In the genomic region with DNA sequence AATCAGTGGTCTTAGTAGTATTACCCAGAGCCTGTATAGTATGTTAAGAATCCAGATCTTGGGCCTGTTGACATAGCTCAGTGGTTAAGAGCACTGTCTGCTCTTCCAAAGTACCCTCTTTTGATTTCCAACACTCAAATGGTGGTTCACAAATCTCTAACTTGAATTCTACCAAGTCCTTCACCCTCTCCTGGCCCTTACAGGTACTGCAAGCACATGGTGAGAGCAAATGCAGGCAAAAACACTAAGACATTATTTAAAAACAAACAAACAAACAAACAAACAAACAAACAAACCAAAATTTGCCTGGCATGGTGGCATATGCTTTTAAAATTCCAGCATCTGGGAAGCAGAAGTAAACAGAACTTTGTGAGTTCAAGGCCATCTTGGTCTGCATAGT, we compare ENCODE assay signal across 11 mouse cellular contexts. TPM values are rescaled to one million over a fixed set of nuclear protein-coding genes. Genes with fewer than 3 reads are reported as not detected.
DNase-seq lines count a peak whose midpoint lies in the region; ATAC-seq and TF ChIP-seq lines count a peak whose summit lies in the region.
"Had no signal": no experiment of that assay in that cellular context is flagged by ENCODE, and none has a peak within 500 bp of the region (broad histone marks: within the 10 kb centered on the region; RNA-seq: fewer than 3 reads in every experiment).

No protein-coding gene starts in this region.

- no peak for ATAC-seq in G1E (ENCODE audit: extremely low read depth, insufficient number of reproducible peaks, low FRiP score, poor library complexity, severe bottlenecking)
- no peak for ATAC-seq in forebrain, embryonic 15.5 days (replicated peaks)
- ATAC-seq: inflammation-experienced regulatory T-cells, adult 6 months had no signal

- no peaks in the 10 kb centered on the region for H3K9me3 ChIP-seq in G1E (replicated peaks)
- H3K9me3 ChIP-seq in forebrain, embryonic 15.5 days: no peaks in the 10 kb centered on the region
- H3K9me3 ChIP-seq: heart, embryonic 10.5 days; limb, embryonic 10.5 days had no signal

- no peak overlapping the region for H3K4me2 ChIP-seq in forebrain, embryonic 15.5 days (replicated peaks)

- H3K36me3 ChIP-seq in G1E (replicated peaks): peaks cover 8% of the 10 kb centered on the region
- no peaks in the 10 kb centered on the region for H3K36me3 ChIP-seq in forebrain, embryonic 15.5 days

- no peak for DNase-seq in left cerebral cortex, adult 2 months (ENCODE audit: extremely low spot score in 1 of 2, low spot score in 2 of 2)
- DNase-seq in left cerebral cortex, postnatal 10 days (ENCODE audit: extremely low spot score in 1 of 2, low spot score in 2 of 2): no peak
- DNase-seq in A20 (ENCODE audit: low read depth, low spot score) (peak; percentile 36), G1E (ENCODE audit: low spot score) (no peak)
- peak; percentile 20 for DNase-seq in induced T-regulatory cell, adult 2 months (ENCODE audit: low read depth)
- DNase-seq in kidney, postnatal 14 days: no peak
- DNase-seq: cerebellum, postnatal 25 days had no signal

- peak; percentile 28 for TF ChIP-seq CTCF in left cerebral cortex, adult 2 months (IDR thresholded peaks at IDR 0.05)
- peak; percentile 34; the same call in 1 of the 2 replicates for TF ChIP-seq CTCF in G1E (IDR thresholded peaks at IDR 0.05; ENCODE audit: low read depth, low read length)

- no peaks in the 10 kb centered on the region for H3K27me3 ChIP-seq in G1E (ENCODE audit: insufficient read depth, low read length)
- no peaks in the 10 kb centered on the region for H3K27me3 ChIP-seq in forebrain, embryonic 15.5 days

- H3K9ac ChIP-seq in forebrain, embryonic 15.5 days (replicated peaks): no peak overlapping the region

- H3K4me3 ChIP-seq in left cerebral cortex, adult 2 months: no peak overlapping the region
- no peak overlapping the region for H3K4me3 ChIP-seq in G1E (ENCODE audit: low read depth, low read length)
- no peak overlapping the region for H3K4me3 ChIP-seq in forebrain, embryonic 15.5 days
- H3K4me3 ChIP-seq: heart, embryonic 10.5 days; limb, embryonic 10.5 days had no signal

- no peak overlapping the region for H3K27ac ChIP-seq in left cerebral cortex, adult 2 months
- no peak overlapping the region for H3K27ac ChIP-seq in forebrain, embryonic 15.5 days (replicated peaks)
- H3K27ac ChIP-seq: heart, embryonic 10.5 days; limb, embryonic 10.5 days had no signal

- intact Hi-C loops in left cerebral cortex, adult 2 months (cut with DNase I): no loop called here
- intact Hi-C loops in left cerebral cortex, postnatal 10 days (cut with DNase I): no loop called here

- no peaks in the 10 kb centered on the region for H3K4me1 ChIP-seq in G1E (ENCODE audit: insufficient read depth, low read depth, low read length)
- no peaks in the 10 kb centered on the region for H3K4me1 ChIP-seq in forebrain, embryonic 15.5 days
- H3K4me1 ChIP-seq: heart, embryonic 10.5 days; limb, embryonic 10.5 days had no signal

RNA-seq across cellular contexts. Expression of a gene that starts 43.9 kb away (rescaled TPM):
- total RNA-seq in left cerebral cortex, adult 2 months (2021): 10 to 100 TPM; 11.6 to 13.3 TPM
- 10 to 100 TPM; 15.0 to 16.2 TPM for total RNA-seq in left cerebral cortex, postnatal 10 days (2021)
- total RNA-seq in G1E (2014; fragmentation: Nextera tagmentation) (6.6 and 16.2 TPM in 2 replicates), G1E (2017) (7.8 and 7.9 TPM in 2 replicates)
- 0.99 and 1.3 TPM in 2 replicates for polyA plus RNA-seq in G1E (2012)
- polyA plus RNA-seq in forebrain, embryonic 15.5 days (2015; fragmentation: Nextera tagmentation; extraction: Ambion mirVana): 4.4 and 5.0 TPM in 2 replicates

RNA-seq across cellular contexts. Expression of a gene that starts 50.4 kb away (rescaled TPM):
- 1 to 10 TPM; 4.7 to 5.3 TPM for total RNA-seq in left cerebral cortex, adult 2 months (2021)
- 1 to 10 TPM; 6.0 to 6.1 TPM for total RNA-seq in left cerebral cortex, postnatal 10 days (2021)
- total RNA-seq in G1E (2014; fragmentation: Nextera tagmentation) (285 and 333 TPM in 2 replicates), G1E (2017) (111 and 137 TPM in 2 replicates)
- polyA plus RNA-seq in G1E (2012): 14.1 and 17.4 TPM in 2 replicates
- polyA plus RNA-seq in forebrain, embryonic 15.5 days (2015; fragmentation: Nextera tagmentation; extraction: Ambion mirVana): 20.8 and 22.4 TPM in 2 replicates

Comparison
In these comparisons a context has a peak if more than half of its experiments do, and no peak if none do; other contexts are left out.
1. DNase-seq: peak in A20 (single experiment) and induced T-regulatory cell, adult 2 months (single experiment); none in left cerebral cortex, adult 2 months (0 of 2), left cerebral cortex, postnatal 10 days (0 of 2), G1E (single experiment) and kidney, postnatal 14 days (single experiment).
2. RNA of a gene that starts 50.4 kb away (total RNA-seq): 111 to 333 TPM in G1E; 6.0 to 6.1 TPM in left cerebral cortex, postnatal 10 days and 4.7 to 5.3 TPM in left cerebral cortex, adult 2 months; every median in the first group is over 10 times any median in the second.